Mouse (Mus musculus): ENCODE measurements around the gene Hnrnpr.

DNA sequence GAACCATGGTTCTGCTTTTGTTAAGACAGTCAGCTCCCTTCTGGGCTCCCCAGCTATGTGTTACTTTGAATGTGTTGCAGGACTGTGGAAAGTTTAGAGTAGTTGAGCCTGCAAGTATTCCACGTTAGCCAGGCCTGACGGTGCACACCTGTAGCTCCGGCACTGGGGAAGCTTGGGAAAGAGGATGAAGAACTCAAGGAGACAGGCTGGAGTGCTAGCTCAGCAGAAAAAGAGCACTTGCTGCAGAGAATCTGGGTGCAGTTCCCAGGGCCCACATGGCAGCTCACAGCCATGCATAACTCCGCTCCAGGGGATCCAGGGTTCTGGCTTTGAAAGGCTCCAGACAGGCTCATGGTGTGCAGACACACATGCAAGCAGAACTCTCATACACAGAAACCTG is 46.7 kb downstream of the Hnrnpr start:
- TF ChIP-seq CTCF (conservative IDR thresholded peaks at IDR 0.05; ENCODE audit: low read length) (no peak), POU5F1 (IDR thresholded peaks at IDR 0.05; ENCODE audit: borderline replicate concordance, low read length) (no peak)

Measured in E14TG2a.4 (cell line).